Mouse (Mus musculus) embryonic fibroblast, embryonic 13.5 days (primary cell): ENCODE measurements around the gene Cnpy1.

Experiments
- CTCF ChIP-seq: IDR thresholded peaks from 2 replicates; pipeline ENCODE4 v1.5.1; 2011; ENCODE audit warnings: mild to moderate bottlenecking, control low read depth, low read length, moderate library complexity, borderline replicate concordance; ENCODE audit not compliant: insufficient read depth
- POLR2A ChIP-seq: IDR thresholded peaks from 2 replicates; pipeline ENCODE4 v1.6.1; 2011; ENCODE audit warnings: low read depth, mild to moderate bottlenecking, control low read depth, low read length, moderate library complexity

DNA sequence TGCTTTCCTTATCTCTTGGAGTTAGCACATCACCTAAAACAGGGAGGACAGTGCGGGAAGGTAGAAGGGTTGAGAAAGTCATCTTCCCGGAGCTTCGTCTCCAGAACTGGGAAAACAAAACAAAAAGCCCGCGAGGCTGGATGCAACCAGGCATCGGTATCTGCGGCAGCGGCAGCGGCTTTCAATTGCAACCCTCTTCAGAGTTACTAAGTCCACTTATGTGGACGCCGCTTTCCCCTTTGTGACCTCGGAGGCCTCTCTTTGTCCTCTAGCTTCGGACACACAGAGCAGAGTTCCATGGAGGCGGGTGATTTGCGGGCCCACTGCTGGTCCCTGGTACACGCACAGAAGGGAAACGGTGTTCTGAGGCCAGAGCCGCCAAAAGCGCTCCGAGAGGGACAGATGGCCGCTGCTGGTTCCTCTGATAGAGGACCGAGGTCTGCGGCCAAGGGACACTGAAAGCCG lies 83.6 kb downstream of the Cnpy1 start:
- no peak for TF ChIP-seq CTCF
- TF ChIP-seq POLR2A = no peak
